Mouse (Mus musculus): ENCODE measurements around the gene Chst11.

GRCm38 (mm10) chr10:82971549-82971948 lies 13.7 kb upstream of the Chst11 start:
- TF ChIP-seq POLR2A (IDR thresholded peaks at IDR 0.05; ENCODE audit: control insufficient read depth in 1 of 2, insufficient read depth in 1 of 2, low read depth in 1 of 2, low read length in 2 of 2, poor library complexity in 1 of 2) (no peak), EP300 (IDR thresholded peaks at IDR 0.05; ENCODE audit: low read depth in 1 of 2, low read length in 2 of 2) (no peak), CTCF (IDR thresholded peaks at IDR 0.05 in 2 of 3, conservative IDR thresholded peaks at IDR 0.05 in 1 of 3; ENCODE audit: control insufficient read depth in 1 of 3, insufficient read depth in 1 of 3, low read depth in 2 of 3, low read length in 3 of 3, poor library complexity in 1 of 3, severe bottlenecking in 1 of 3) (no peak), MYC (IDR thresholded peaks at IDR 0.05; ENCODE audit: low read depth, low read length) (no peak), SIN3A (IDR thresholded peaks at IDR 0.05; ENCODE audit: low read length) (no peak), MEF2A (IDR thresholded peaks at IDR 0.05; ENCODE audit: extremely low read depth, insufficient replicate concordance, low read depth, low read length, poor library complexity, severe bottlenecking) (no peak), SMC3 (IDR thresholded peaks at IDR 0.05; ENCODE audit: low read depth, low read length) (no peak), TCF12 (IDR thresholded peaks at IDR 0.05; ENCODE audit: low read depth, low read length) (no peak)
